Mouse (Mus musculus): ENCODE results near the gene Pigo. TPM values are rescaled to one million over a fixed set of nuclear protein-coding genes. Genes with fewer than 3 reads are reported as not detected.
A peak's percentile ranks its signal among the peaks of the same experiment; 100 is the strongest.

The Pigo gene
- total and polyA plus RNA-seq, 3 experiments: 20.1 to 26.5 (median 21.0) TPM

DNA sequence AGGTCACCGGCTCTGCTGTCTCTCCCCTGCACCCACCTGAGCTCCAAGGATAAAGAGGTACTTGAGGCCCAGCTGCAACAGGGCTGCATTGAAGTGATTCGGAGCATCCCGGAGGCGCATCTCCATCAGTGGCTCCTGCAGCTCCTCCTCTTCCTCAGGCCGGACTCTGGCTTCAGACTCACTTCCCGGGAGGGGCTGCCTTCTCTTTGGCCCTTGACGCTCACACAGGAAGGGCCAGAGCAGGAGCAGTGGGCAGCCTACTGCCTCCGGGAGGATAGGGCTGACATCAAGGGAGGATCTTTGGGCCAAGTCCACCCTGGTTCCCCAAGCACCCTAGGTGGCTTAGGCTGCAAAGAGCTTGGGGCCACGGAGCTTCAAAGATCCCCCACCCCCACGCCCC is 6.4 kb downstream of the Pigo start:
- no peaks in the 10 kb centered on the region for H3K79me2 ChIP-seq (replicated peaks; ENCODE audit: control insufficient read depth, insufficient read depth, low read length)
- intact Hi-C loops (cut with DNase I): no loop called here
- TF ChIP-seq CTCF (IDR thresholded peaks at IDR 0.05): no peak
- TF ChIP-seq POLR2A (IDR thresholded peaks at IDR 0.05; ENCODE audit: insufficient read depth, low read depth, low read length): no peak
- TF ChIP-seq EP300 (IDR thresholded peaks at IDR 0.05; ENCODE audit: insufficient read depth, low read depth, low read length): no peak

DNA sequence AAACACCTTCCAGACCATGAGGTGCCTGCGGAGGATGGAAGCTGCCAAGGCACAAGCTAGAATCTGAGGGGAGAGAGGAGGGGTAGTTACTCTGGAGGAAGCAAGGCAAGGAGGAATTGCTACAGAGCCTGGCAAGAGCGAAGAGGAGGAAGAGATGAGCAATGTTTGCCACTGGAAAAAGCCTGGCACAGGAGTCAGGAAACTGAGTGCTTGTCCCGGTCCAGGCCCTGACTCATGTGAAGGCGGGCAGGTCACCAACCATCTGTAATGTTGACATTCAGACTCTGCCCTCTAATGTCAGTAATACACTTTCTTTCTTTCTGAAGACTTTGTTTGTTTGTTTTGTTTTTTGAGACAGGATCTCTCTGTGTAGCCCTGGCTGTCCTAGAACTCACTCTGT is 7.5 kb downstream of the Pigo start:
- no peak overlapping the region for H3K9ac ChIP-seq (ENCODE audit: low read depth, low read length)
- H3K36me3 ChIP-seq (ENCODE audit: control insufficient read depth, insufficient read depth, low read length): no peaks in the 10 kb centered on the region
- H3K79me2 ChIP-seq (replicated peaks; ENCODE audit: control insufficient read depth, insufficient read depth, low read length): no peaks in the 10 kb centered on the region
- no peak overlapping the region for H3K27ac ChIP-seq
- intact Hi-C loops (cut with DNase I): no loop called here
- no peak for TF ChIP-seq CTCF (IDR thresholded peaks at IDR 0.05)
- no peak for TF ChIP-seq POLR2A (IDR thresholded peaks at IDR 0.05; ENCODE audit: insufficient read depth, low read depth, low read length)
- no peak for TF ChIP-seq EP300 (IDR thresholded peaks at IDR 0.05; ENCODE audit: insufficient read depth, low read depth, low read length)
- H3K27me3 ChIP-seq (ENCODE audit: control insufficient read depth, insufficient read depth, low read length): no peaks in the 10 kb centered on the region
- DNase-seq: no peak
- H3K4me1 ChIP-seq (ENCODE audit: control insufficient read depth, insufficient read depth, low read length): no peaks in the 10 kb centered on the region
- 82% methylated on average over 4 of the region's 4 CpGs for WGBS
- H3K4me3 ChIP-seq: no peak overlapping the region

More for the DNA sequence above, 6.4 kb downstream of the Pigo start:
- no peak for DNase-seq
- no peaks in the 10 kb centered on the region for H3K4me1 ChIP-seq (ENCODE audit: control insufficient read depth, insufficient read depth, low read length)
- 69% methylated on average over 10 of the region's 10 CpGs for WGBS
- H3K27me3 ChIP-seq (ENCODE audit: control insufficient read depth, insufficient read depth, low read length): no peaks in the 10 kb centered on the region
- peak overlapping the region; percentile 40; the same call in 1 of the 2 replicates for H3K27ac ChIP-seq
- no peak overlapping the region for H3K9ac ChIP-seq (ENCODE audit: low read depth, low read length)
- no peaks in the 10 kb centered on the region for H3K36me3 ChIP-seq (ENCODE audit: control insufficient read depth, insufficient read depth, low read length)
- peak overlapping the region; percentile 14; the same call in 1 of the 2 replicates for H3K4me3 ChIP-seq

DNA sequence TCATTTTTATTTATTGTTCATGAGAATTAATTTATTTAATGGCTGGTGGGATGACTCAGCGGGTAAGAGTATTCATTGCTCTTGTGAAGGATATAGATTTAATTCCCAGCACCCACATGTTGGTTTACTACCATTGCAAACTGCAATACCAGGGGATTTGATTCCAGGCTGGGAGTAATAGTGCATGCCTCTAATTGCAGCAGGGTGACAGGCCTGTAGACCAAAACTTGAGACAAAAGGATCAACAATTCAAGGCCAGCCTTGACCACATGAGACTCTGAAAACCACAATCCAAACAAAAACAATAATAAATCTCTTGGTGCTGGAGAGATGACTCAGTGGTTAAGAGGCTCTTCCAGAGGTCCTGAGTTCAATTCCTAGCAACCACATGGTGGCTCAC is 13.5 kb downstream of the Pigo start:
- no peaks in the 10 kb centered on the region for H3K27me3 ChIP-seq (ENCODE audit: control insufficient read depth, insufficient read depth, low read length)
- H3K9ac ChIP-seq (ENCODE audit: low read depth, low read length): no peak overlapping the region
- TF ChIP-seq EP300 (IDR thresholded peaks at IDR 0.05; ENCODE audit: insufficient read depth, low read depth, low read length): no peak
- no peak for TF ChIP-seq CTCF (IDR thresholded peaks at IDR 0.05)
- no peak for TF ChIP-seq POLR2A (IDR thresholded peaks at IDR 0.05; ENCODE audit: insufficient read depth, low read depth, low read length)
- no peak for DNase-seq
- 96% methylated on average over 1 of the region's 1 CpGs for WGBS
- H3K4me1 ChIP-seq (ENCODE audit: control insufficient read depth, insufficient read depth, low read length): peaks cover 4% of the 10 kb centered on the region; the same call in 1 of the 2 replicates
- no peak overlapping the region for H3K27ac ChIP-seq
- no peaks in the 10 kb centered on the region for H3K36me3 ChIP-seq (ENCODE audit: control insufficient read depth, insufficient read depth, low read length)
- no peaks in the 10 kb centered on the region for H3K79me2 ChIP-seq (replicated peaks; ENCODE audit: control insufficient read depth, insufficient read depth, low read length)
- no peak overlapping the region for H3K4me3 ChIP-seq
- intact Hi-C loops (cut with DNase I): no loop called here

DNA sequence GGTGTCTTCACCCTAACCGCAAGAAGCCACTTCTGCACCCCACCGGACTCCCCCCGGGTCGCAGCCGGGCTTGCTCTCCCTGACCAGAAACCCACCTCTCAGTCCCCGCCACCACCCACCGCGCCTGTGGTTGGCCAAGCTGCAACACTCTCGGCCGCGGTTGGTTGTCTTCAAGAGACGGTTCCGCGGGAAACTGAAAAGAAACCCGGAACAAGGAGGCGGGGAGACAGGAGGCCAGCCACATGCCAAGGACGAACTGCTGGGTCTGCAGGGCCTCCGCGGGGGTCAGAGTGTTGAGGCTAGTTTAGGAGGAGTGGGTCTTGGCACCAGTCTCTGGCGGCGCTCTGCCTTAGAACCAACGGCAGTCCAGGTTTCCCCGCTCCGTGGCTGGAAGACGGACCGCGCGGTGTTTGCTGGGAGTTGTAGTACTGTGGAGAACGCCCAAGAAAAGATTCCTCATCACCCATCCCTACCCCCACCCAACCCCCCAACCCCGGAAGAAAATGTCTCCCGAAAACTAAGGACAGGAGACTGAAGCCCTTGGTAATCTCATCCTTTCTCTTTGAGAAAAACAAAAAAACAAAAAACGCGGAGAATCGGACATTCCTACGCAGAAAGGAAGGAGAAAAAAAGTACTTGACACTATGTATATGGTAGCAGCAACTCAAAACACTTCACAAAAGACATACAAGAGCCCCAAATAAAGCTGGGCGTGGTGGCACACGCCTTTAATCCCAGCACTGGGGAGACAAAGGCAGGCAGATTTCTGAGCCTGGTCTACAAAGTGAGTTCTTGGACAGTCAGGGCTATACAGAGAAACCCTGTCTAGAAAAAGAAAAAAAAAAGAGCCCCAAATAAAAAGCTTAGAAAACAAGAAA is 15.2 kb downstream of the Pigo start, which contains the start of gene Fancg:
Gene Fancg, minus strand, starts transcription at position 346 of the 878 bp plus-strand sequence.
- peak; percentile 88 to 89 for DNase-seq
- no peaks in the 10 kb centered on the region for H3K79me2 ChIP-seq (replicated peaks; ENCODE audit: control insufficient read depth, insufficient read depth, low read length)

DNA sequence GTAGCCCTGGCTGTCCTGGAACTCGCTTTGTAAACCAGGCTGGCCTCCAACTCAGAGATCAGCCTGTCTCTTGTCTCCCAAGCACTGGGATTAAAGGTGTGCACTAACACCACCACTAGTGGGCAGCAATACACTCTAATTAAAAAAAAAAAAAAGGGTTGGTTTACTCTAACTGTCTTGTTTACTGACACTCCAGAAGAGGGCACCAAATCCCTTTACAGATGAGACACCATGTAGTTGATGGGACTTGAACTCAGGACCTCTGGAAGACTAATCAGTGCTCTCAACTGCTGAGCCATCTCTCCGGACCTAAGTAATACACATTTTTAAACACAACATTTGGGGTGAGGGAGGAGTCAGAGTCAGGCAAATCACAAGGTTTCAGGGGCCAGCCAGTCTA is 19.9 kb downstream of the Pigo start:
- no peaks in the 10 kb centered on the region for H3K79me2 ChIP-seq (replicated peaks; ENCODE audit: control insufficient read depth, insufficient read depth, low read length)
- H3K36me3 ChIP-seq (ENCODE audit: control insufficient read depth, insufficient read depth, low read length): no peaks in the 10 kb centered on the region
- DNase-seq: no peak
- no peak overlapping the region for H3K27ac ChIP-seq
- peaks cover 4% of the 10 kb centered on the region; the same call in 1 of the 2 replicates for H3K4me1 ChIP-seq (ENCODE audit: control insufficient read depth, insufficient read depth, low read length)
- no peak overlapping the region for H3K4me3 ChIP-seq
- no peak for TF ChIP-seq EP300 (IDR thresholded peaks at IDR 0.05; ENCODE audit: insufficient read depth, low read depth, low read length)
- peak; percentile 84 for TF ChIP-seq CTCF (IDR thresholded peaks at IDR 0.05)
- no peak for TF ChIP-seq POLR2A (IDR thresholded peaks at IDR 0.05; ENCODE audit: insufficient read depth, low read depth, low read length)
- H3K27me3 ChIP-seq (ENCODE audit: control insufficient read depth, insufficient read depth, low read length): no peaks in the 10 kb centered on the region
- intact Hi-C loops (cut with DNase I): loop anchor here (1.0 kb wide), 1 partner anchor 20 kb away; the partner anchor contains the start of gene Pigo
- H3K9ac ChIP-seq (ENCODE audit: low read depth, low read length): no peak overlapping the region
- whole genome bisulfite sequencing: 51% methylated on average over 2 of the region's 2 CpGs

More for the DNA sequence above, 15.2 kb downstream of the Pigo start, which contains the start of gene Fancg:
- peaks cover 4% of the 10 kb centered on the region; the same call in 1 of the 2 replicates for H3K4me1 ChIP-seq (ENCODE audit: control insufficient read depth, insufficient read depth, low read length)
- intact Hi-C loops (cut with DNase I): no loop called here
- TF ChIP-seq EP300 (IDR thresholded peaks at IDR 0.05; ENCODE audit: insufficient read depth, low read depth, low read length): 0 out of 2 replicates have a peak, but pooled peaks have one; percentile 38
- no peak for TF ChIP-seq CTCF (IDR thresholded peaks at IDR 0.05)
- TF ChIP-seq POLR2A (IDR thresholded peaks at IDR 0.05; ENCODE audit: insufficient read depth, low read depth, low read length): 0 out of 2 replicates have a peak, but pooled peaks have one; percentile 16
- peak within 1 kb of the TSS; percentile 68 for H3K27ac ChIP-seq
- H3K36me3 ChIP-seq (ENCODE audit: control insufficient read depth, insufficient read depth, low read length): no peaks in the 10 kb centered on the region
- peak within 1 kb of the TSS; percentile 57 for H3K9ac ChIP-seq (ENCODE audit: low read depth, low read length)
- peak within 1 kb of the TSS; percentile 95 for H3K4me3 ChIP-seq
- H3K27me3 ChIP-seq (ENCODE audit: control insufficient read depth, insufficient read depth, low read length): no peaks in the 10 kb centered on the region
- under 1% methylated on average over 37 of the region's 37 CpGs for WGBS

All from heart, adult 2 months (tissue).